Mouse (Mus musculus): ENCODE data around the gene Dhx15.

DNA sequence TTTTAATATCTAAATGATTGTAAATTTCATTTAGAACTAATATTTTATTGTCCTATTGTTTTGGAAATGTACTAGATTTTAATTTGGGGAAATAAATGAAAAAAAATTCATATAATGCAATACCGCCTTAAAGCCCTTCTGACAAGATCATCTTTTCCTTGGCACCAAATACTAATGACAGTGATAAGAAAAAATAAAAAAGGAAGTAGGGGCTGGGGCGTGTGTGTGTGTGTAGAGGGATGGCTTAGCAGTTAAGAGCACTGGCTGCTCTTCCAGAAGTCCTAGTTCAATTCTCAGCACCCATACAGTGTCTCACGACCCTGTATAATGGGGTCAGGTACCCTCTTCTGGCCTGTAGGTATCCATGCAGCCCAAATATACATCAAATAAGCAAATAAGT, 36.4 kb upstream of the Dhx15 start:
- no peak for TF ChIP-seq POLR2A (IDR thresholded peaks at IDR 0.05; ENCODE audit: extremely low read depth, insufficient read depth, low read length)
- no peak for TF ChIP-seq CTCF (IDR thresholded peaks at IDR 0.05; ENCODE audit: extremely low read depth, insufficient read depth, low read length)
